Mouse (Mus musculus) MEL-GATA-1-ER (cell line): Measurements from ENCODE around the gene Gm11032.
"Not testable (repeated sequence)": the region's sequence is repeated elsewhere in the genome, so short reads cannot be mapped to it uniquely, and the experiment has no call there.

ENCODE experiments used
- DNase-seq: peaks from one replicate; pipeline ENCODE4 v3.0.0-alpha.2; 2012; ENCODE audit warnings: low read depth; ENCODE audit errors: extremely low read depth

Gm11032 gene

DNA sequence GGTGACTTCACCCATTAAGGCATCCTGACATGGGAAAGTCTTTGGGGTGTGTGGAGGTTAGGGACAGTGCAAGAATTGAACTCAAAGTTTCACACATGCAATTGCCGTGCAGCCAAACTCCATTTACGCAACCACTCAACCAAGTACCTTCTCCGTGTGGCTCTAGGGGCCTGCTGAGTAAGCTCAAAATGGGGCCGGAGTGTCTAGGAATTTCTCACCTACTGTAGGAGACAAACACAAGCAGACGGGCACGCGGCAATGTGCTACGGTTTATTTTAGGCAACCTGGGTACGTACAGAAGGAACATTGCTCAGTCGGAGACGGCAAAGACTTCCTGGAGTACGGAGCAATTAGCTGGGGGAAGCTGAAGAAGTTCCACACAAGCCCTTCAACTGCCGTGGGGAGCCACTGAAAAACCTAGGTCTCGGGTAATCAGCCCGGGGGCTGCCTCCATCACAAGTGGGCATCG lies at the start of gene Gm11032:
Gm11032 (plus strand) TSS at position 51 of the 469 bp plus-strand sequence.
- no peak for DNase-seq

DNA sequence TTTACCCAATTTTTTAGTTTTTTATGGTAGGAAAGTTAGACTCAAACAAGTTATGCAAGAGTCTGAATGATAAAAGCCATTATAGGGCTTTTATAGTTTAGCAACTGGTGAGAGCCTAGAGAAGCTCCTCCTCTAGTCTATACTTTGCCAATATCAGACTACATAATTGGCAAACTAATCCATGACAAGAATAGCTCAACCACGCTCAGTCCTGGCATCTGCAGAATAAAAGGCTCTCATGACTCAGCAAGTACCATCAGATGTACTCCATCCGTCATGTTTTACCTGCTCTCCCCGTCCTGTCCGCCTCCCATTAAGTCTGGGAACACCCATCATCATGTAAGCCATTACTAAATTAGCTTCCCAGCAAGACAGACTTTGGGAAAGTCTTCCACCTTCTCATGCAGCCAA lies 48.4 kb upstream of the Gm11032 start:
- no peak for DNase-seq

DNA sequence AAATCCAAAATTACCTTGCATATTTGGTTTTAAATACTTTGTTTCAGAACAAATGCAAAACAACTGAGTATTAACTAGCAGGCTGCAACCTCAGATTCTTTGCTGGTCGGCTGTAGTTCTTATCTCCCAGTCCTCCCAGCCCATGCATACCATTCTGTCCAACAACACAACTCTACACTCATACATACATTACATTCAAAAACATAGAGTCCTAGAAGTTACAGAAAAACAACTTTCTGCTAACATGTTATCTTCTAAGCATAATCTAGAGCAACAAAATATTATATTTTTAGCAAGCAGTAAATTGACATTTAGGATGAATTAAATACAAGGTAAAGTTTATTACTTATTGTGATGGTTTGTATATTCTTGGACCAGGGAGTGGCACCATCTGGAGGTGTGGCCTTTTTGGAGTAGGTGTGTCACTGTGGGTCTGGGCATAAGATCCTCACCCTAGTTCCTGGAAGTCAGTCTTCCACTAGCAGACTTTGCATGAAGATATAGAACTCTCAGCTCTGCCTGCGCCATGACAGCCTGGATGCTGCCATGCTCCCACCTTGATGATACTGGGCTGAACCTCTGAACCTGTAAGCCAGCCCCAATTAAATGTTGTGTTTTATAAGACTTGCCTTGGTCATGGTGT lies 43.7 kb upstream of the Gm11032 start:
- not testable (repeated sequence) for DNase-seq

DNA sequence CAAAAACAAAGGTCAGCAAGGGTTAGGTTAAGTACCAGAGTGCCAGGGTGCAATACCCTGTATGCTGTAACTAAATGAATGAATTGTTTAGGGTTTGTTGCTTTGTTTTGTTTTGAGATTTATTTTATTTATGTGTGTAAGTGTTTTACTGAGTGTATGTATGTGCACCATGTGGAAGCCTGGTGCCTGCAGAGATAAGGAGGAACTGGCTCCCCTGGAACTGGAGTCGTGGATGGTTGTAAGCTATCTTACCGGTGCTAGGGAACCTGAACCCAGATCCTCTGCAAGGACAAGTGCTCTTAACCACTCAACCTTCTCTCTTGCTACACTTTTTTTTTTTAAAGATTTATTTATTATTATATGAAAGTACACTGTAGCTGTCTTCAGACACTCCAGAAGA lies 42.8 kb upstream of the Gm11032 start:
- no peak for DNase-seq

DNA sequence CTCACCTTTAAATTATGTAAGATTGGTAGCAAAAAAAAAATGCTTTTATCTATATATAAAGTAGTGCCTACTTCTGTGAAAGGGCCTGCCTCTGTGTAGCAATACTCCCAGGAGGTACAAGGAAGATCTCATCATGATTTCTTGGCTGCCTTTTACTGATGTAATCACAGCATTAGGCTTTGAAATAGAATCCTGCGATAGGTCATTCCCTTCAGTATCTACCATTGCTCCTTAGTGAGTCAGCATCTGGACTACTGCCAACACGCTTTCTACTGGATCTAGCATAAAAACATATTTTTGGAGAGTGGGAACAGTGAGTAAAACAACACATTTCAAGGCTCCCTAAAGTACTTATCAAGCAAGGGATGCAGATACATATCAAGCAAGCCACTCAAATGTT lies 41.2 kb upstream of the Gm11032 start:
- no peak for DNase-seq

DNA sequence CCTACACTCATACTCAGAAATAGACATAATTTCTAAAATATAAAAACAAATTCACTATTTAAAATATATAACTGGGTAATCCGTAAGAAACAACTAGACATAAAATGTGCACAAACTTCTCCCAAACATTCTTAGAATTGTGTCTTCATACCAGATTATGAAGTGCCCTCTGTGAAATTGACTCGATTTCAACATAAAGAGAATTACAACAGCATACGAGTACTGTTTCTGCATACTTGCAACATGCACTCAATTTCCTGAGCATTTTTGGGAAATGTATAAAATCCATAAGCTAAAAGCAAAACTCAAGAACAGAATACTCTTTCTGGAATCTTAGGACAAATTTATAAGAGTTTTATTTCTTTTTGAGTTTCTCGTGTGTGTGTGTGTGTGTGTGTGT lies 28.1 kb upstream of the Gm11032 start:
- DNase-seq, result no peak

DNA sequence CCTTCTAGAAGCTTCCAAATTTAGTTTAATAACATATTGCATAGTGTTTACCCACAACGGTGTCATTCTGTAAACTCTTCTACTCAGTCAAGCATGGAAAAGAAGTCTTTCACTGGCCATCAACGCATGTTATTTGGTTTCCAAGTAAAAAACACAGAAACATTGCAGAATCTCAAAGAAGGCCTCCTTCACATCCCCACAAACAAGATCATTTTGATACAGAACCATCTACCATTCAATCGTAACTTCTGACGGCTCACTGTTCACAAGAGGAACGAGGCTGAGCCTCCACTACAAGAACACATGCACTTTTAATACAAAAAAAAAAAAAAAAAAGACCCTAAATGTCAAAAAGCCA lies 26.4 kb upstream of the Gm11032 start:
- DNase-seq, result peak; percentile 35

DNA sequence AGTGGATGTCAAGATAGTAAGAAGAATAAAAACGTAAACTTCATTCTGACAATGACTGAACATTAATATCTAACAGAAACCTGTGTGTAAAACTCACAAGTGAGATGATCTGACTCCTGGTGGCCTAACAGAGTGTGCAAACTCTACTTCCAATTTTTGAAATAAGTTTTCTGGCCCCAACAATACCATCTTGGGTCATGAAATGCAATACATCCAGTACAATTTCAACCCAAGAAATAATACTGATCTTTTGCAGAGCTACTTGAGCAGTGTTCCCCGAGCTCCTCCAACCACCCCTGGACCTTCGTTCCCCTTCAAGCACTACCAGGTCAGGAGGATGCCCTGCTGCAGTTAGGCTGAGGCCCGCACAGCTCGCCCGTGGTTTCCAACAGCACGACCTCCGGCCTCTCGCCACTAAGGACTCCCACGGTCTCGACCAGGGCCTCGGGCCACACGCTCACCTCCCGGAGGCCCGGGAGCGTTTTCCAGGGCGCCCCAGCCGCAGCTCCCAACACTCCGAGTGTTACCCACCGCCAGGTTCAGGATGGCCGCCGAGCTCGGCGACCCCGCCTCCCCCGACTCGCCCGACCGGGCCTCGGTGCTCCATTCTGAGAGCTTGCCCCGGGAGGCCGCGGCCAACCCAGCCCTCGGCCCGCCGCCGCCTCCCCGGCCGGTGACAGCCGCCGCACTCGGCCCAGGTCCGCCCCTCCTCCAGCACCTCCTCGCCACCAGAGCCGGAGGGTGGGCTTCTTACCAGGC lies 25.8 kb upstream of the Gm11032 start:
- DNase-seq, result peak; percentile 42

DNA sequence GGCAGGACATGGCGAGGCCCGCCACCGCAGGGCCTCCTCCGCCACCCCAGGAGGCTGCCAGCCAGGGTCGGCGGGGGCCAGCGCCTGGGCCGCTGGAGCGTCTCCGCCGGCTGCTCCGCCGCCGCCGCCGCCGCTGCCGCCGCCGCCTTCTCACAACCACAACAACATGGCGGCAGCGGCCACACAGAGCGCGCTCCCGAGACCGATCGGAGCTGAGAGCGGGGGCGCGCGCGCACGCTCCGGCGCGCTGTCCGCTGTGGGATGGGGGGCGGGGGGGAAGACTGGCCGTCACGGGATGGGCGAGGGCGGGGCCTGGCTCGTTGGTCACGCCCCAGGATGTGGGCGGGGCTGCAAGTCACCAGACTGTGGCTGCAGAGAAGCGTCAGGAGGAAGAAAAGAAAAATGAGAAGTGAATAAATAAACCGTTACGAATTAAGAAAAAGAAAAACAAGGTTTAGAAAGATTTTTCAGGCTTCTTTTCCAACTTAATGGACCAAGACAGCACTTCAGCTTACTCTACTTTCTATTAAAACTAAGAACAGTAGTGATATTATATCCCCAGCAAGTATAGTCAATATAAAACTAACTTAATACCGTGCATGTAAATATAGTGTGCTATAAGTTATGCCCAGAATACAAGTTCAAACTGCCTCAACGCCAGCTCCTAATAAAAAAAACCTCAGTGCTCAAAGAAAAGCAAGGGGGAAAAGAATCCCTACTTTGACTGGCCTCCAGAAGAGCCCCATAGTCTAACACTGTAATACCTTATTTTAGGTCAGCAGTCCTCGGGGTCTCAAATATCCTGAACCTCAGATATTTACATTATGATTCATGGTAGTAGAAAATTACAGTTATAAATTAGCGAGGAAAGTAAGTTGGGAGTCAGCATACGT lies 25.0 kb upstream of the Gm11032 start, which contains the start of gene Mtmr3:
Mtmr3 (minus strand) TSS at position 256 of the 893 bp plus-strand sequence.
- peak; percentile 76 for DNase-seq

DNA sequence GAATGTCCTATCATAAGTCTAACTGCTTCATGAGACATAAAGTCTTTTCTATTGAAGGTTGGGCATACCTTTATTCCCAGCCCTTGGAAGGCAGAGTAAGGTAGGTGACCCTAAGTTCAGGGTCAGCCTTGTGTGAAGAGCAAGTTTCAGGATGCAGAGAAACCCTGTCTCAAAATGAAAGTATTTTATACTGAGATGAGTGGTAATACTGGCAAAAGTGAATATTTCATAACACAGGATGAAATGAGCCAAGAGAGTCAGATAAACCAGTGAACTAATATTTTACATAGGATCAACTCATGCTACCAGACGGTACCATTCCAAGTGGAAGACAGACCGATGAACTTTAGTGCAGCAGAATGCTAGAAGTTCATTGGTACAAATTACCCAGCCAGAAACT lies 21.5 kb upstream of the Gm11032 start:
- no peak for DNase-seq

DNA sequence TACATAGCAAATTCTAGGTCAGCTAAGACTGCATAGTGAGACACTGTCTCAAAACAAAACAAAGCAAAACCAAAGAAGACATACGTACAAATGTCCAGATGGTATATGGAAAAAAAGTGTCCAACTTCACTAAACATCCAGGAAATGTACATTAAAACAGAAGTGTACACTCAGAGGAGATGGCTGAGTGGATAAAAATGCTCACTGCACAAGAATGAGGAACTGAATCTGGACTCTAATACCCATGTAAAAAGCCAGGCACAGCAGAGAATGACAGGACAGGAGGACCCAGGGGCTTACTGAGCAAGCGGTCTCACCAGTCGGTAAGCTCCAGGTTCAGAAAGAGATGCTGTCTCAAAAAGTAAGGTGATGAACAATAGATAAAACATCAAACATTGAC lies 20.0 kb upstream of the Gm11032 start:
- peak; percentile 56 for DNase-seq

DNA sequence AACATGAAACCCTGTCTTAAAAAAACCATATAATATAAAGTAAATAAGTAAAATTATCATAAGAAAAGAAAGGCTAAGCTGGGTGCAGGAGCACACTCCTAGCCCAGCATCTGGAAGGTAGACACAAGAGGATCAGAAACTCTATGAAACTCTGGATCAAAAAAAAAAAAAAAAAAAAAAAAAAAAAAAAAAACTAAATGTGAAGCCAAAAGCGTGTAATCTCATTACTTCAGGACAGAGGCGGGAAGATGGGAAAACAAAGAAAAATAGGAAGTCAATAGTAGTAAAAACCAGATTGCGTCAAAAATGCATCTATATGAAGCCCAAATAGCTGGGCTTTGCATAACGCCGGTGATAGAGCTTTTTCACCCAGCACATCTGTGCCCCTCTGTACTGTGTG lies 18.0 kb upstream of the Gm11032 start:
- no peak for DNase-seq

DNA sequence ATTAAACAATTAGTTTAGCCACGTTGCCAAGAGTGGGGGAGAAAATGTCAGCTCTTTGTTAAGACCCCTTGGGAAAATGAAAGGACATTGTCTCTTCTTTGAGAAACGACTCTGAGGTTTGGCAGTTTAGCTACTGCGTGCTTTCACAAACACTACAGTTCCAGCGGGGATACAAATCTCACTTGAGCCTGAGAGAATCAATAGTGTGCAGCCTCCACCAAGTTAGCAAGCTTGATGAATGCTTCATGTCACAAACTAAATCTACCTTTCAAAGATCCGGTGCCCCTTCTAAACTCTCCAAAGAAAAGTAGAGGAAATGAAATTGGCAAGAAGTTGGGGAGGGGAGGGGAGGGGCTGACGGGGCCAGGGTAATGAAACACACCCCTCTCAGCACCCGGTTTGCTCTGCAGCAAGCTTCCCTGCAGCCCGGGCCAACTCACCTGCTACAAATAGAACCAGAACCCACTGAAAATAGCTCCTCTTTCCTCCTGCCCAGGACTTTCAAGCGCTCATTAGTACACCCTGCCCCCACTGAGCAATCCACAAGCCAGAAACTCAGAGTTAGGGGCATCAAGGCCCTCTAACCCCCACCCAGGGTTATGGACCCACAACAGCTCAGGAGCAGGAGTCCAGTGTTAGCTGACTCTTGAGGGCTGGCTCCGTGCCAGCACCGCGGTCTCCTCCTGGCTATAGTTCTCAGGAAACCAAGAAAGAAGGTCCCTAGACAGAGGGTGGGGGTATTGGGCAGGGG lies 17.0 kb upstream of the Gm11032 start:
- no peak for DNase-seq

DNA sequence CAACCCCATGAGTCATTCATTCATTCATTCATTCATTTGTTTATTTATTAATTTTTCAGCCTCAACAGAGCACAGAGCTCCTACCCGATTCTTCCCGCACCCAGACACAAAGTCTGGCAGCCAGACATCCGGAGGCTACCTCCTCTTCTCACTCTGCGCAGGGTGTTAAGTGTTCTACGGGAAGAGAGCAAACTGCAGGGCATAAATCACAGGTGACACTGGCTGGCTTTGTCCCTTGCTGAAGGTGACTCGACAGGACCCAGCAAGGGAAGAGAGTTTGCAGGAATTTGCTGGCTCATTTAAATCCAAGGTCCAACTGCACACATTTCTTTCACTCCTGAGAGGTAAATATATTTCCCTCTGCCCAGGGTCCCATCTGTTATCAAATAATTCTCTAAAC lies 15.4 kb upstream of the Gm11032 start:
- no peak for DNase-seq

DNA sequence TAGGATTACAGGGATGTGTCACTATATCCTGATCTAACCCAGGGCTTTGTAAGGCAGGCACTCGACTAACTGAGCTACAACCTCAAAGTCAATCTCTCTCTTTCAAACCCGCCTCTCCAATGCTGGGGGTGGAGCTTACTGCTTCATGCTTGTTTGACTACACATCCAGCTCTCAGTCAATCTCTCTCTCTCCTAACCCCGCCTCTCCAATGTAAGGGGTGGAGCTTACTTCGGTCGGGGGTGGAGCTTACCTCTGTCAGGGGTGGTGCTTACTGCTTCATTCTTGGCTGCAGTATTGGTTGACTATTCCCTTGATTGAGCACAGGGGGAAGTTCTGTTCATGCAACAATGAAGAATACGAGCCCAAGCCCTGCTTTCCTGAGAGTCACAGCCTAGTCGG lies 14.5 kb upstream of the Gm11032 start:
- DNase-seq, result peak; percentile 63

DNA sequence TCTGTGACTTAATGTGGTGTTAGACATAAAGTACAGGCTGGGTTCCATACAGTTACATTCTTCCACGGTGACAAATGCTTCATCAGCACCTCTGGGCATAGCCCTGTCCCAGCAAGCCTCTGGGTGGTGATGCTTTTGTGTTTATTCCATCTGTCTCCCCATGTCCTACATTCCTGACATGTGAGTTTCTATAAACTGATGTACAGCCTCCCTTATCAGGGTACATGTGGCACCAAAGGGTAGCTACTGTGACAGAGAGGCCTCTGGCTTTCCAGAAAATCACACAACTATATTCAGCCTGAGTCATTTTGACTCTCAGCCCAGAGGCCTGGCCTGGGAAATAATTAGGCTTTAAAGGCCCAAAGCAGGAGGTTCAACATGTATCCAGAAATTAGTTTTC lies 13.3 kb upstream of the Gm11032 start:
- DNase-seq, result no peak

DNA sequence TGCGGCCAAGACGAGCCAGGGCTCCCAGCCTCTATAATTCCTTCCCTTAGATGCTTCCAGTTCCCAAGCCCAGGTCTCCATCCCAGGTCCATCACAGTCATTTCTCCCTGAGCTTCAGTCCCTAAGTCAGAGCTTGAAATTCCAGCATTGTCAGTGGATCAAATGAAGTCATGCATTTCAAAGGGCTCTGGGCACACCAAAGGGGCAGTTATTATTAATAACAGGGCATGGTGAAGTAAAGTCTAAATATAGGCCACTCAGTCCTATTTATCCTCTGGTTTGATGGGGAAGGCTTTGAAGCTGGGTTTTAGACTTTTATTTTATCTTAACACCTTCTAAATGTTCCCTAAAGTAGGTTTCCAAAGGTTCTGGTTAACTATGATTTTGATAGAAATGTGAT lies 8.0 kb upstream of the Gm11032 start:
- no peak for DNase-seq

DNA sequence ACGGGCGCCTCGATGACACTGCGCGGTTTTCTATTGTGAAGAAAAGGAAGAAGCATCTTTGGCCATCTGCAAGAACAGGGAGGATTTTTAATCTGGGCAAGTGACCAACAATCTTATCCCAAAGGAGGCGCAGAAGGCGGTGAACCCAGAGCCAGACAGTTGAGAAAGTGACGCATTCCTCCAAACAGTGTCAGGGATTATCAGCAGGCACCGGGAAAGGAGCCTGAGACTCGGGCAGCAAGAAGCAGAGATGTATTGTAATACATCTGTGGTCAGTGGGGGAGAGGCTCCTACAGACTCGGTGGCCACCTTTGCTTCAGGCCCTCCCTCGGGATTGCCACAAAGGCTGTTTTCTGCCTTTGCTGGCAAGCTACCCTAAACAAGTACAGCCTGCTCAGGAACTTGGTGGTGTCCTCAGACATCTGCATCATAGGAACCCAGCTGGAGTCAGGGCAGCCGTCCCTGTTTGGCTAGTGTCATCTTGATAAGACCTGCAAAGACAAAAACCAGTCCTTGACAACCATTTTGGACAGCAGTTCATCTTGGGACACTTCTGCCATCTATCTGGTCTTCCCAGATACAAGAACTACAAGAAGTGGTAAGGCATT lies 738 bp downstream of the Gm11032 start:
- DNase-seq, result no peak

DNA sequence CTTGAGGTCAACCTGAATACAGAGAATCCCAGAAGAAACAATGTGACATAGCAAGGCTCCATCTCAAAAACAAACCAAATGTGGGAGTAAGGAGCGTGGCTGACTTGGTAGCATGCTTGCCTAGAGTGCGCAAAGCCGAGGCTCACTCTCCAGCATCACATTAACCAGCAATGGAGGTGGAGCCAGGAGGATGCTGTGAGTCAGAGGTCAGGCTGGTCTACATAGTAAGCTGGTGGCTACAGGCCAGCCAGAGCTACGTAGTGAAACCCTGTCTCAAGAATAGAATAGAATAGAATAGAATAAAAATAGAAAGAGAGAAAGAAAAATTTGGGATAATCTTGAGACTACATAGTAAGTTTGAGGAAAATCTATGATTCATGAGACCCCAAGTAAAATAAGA lies 2.0 kb downstream of the Gm11032 start:
- no peak for DNase-seq

DNA sequence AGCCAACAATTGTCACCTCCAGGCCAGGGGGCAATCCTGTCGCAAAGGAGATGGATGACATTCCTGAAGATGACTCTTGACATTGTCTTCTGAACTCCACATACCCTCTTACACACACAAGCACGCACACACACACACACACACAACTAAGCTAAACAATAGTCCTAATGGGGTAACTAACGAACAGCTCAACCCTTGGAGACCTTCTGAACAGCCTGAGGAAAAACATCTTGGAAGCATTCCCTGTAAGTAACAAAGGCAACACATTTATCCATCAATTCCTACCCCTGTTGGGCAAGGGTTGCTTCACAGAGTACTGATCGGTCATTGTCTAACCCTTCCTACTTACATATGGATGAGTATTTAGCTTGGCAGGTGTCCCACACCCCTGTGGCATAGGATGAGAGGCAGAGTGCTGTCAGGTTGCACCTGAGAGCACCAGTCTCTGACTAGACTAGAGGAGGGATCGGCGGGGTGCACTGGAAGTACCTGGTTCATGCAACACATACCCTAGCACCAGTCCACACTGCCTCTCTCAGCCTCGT lies 2.6 kb downstream of the Gm11032 start:
- DNase-seq, result no peak

DNA sequence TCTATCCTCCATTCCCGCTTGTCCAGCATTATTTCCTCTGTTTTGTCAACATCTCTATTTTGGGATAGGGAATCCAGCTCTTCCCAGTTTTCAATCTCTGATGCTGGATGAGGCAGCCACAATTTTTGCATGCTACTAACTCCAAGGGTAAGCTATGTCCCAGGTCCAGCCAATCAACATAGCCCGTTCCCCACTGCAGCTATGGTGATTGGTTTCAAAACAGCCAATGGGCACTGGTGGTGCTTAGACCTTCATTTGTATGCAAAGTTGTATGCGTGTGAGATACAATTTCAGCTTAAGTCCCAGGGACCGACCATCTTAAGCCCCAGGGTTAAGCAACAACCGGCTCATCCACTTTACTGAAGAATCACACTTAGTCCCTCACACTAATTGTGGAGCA lies 3.1 kb downstream of the Gm11032 start:
- no peak for DNase-seq
